Mouse (Mus musculus): ENCODE measurements around the gene Map2k1.

Map2k1 gene

GRCm38 (mm10) chr9:64249371-64249770 is 4.1 kb downstream of the Map2k1 start:
- DNase-seq = no peak

GRCm38 (mm10) chr9:64242381-64242831 is 11.0 kb downstream of the Map2k1 start:
- DNase-seq = no peak

GRCm38 (mm10) chr9:64240681-64241080 is 12.8 kb downstream of the Map2k1 start:
- DNase-seq = peak; percentile 27 to 57

GRCm38 (mm10) chr9:64240116-64240515 is 13.3 kb downstream of the Map2k1 start:
- DNase-seq = peak in 1 of 2 experiments; percentile 42

- DNase-seq = no peak
Observed at GRCm38 (mm10) chr9:64236056-64236455, 17.4 kb downstream of the Map2k1 start.

GRCm38 (mm10) chr9:64234768-64235435 is 18.5 kb downstream of the Map2k1 start, which contains the start of gene Uchl4:
Gene Uchl4, plus strand, starts transcription at chr9:64235201.
- peak; percentile 65 to 70 for DNase-seq

GRCm38 (mm10) chr9:64233656-64234055 is 19.8 kb downstream of the Map2k1 start:
- DNase-seq = no peak

- DNase-seq = peak; percentile 30 to 43
Observed at GRCm38 (mm10) chr9:64232257-64232957, 21.0 kb downstream of the Map2k1 start.

GRCm38 (mm10) chr9:64231674-64232073 is 21.8 kb downstream of the Map2k1 start:
- no peak for DNase-seq

GRCm38 (mm10) chr9:64231171-64231570 is 22.3 kb downstream of the Map2k1 start:
- peak; percentile 46 to 47 for DNase-seq

- no peak for DNase-seq
Observed at GRCm38 (mm10) chr9:64228972-64229371, 24.5 kb downstream of the Map2k1 start.

GRCm38 (mm10) chr9:64227736-64228135 is 25.7 kb downstream of the Map2k1 start:
- peak in 1 of 2 experiments; percentile 19 for DNase-seq

- no peak for DNase-seq
Observed at GRCm38 (mm10) chr9:64225805-64226204, 27.6 kb downstream of the Map2k1 start.

- DNase-seq = no peak
Observed at GRCm38 (mm10) chr9:64222098-64222497, 31.3 kb downstream of the Map2k1 start.

GRCm38 (mm10) chr9:64221480-64221879 is 32.0 kb downstream of the Map2k1 start:
- DNase-seq = no peak

- no peak for DNase-seq
Observed at GRCm38 (mm10) chr9:64220603-64221002, 32.8 kb downstream of the Map2k1 start.

GRCm38 (mm10) chr9:64219772-64220420 is 33.5 kb downstream of the Map2k1 start:
- no peak for DNase-seq

- no peak for DNase-seq
Observed at GRCm38 (mm10) chr9:64219305-64219704, 34.1 kb downstream of the Map2k1 start.

GRCm38 (mm10) chr9:64217887-64218286 is 35.5 kb downstream of the Map2k1 start:
- no peak for DNase-seq

GRCm38 (mm10) chr9:64216641-64217040 is 36.8 kb downstream of the Map2k1 start:
- DNase-seq = no peak

- no peak for DNase-seq
Observed at GRCm38 (mm10) chr9:64216090-64216489, 37.3 kb downstream of the Map2k1 start.

- no peak for DNase-seq
Observed at GRCm38 (mm10) chr9:64214452-64214851, 39.0 kb downstream of the Map2k1 start.

GRCm38 (mm10) chr9:64207509-64208084 is 45.8 kb downstream of the Map2k1 start:
- peak; percentile 33 to 40 for DNase-seq
